Mouse (Mus musculus) limb, embryonic 13.5 days (tissue): ENCODE measurements around the gene Acaca. TPM values are rescaled to one million over a fixed set of nuclear protein-coding genes. Genes with fewer than 3 reads are reported as not detected.

Source experiments
- ATAC-seq: fragments of 200-750 bp; cut with Nextera tagmentation; 2 replicates; pipeline ENCODE4 v1.8.0; 2017; ENCODE audit warnings: low read depth, moderate number of reproducible peaks, moderate TSS enrichment; ENCODE audit not compliant: low FRiP score
- H3K27ac ChIP-seq: fragments of 300-500 bp; sonication (generic); 2 replicates; pipeline ENCODE4 v1.5.1; 2015; ENCODE audit warnings: inconsistent platforms, mild to moderate bottlenecking, moderate library complexity
- H3K27me3 ChIP-seq: fragments of 300-500 bp; sonication (generic); 2 replicates; pipeline ENCODE4 v1.6.1; 2015; ENCODE audit warnings: mild to moderate bottlenecking, inconsistent platforms
- H3K36me3 ChIP-seq: fragments of 300-500 bp; sonication (generic); 2 replicates; pipeline ENCODE4 v1.6.1; 2015; ENCODE audit warnings: inconsistent platforms, mild to moderate bottlenecking, moderate library complexity
- H3K4me1 ChIP-seq: fragments of 300-500 bp; sonication (generic); 2 replicates; pipeline ENCODE4 v1.6.1; 2015; ENCODE audit warnings: inconsistent platforms
- H3K4me2 ChIP-seq: fragments of 300-500 bp; sonication (generic); replicated peaks from 2 replicates; pipeline ENCODE4 v1.6.1; 2015; ENCODE audit warnings: inconsistent platforms, mild to moderate bottlenecking, moderate library complexity
- H3K4me3 ChIP-seq: fragments of 300-500 bp; sonication (generic); 2 replicates; pipeline ENCODE4 v1.5.1; 2015; ENCODE audit warnings: moderate library complexity, mild to moderate bottlenecking, inconsistent platforms
- H3K9ac ChIP-seq: fragments of 300-500 bp; sonication (generic); 2 replicates; pipeline ENCODE4 v1.6.1; 2015; ENCODE audit warnings: mild to moderate bottlenecking, inconsistent platforms
- H3K9me3 ChIP-seq: fragments of 300-500 bp; sonication (generic); 2 replicates; pipeline ENCODE4 v1.6.1; 2016; ENCODE audit warnings: inconsistent platforms
- WGBS: fragments of 180-500 bp; shearing (Covaris S2); methylation state at CpG from one replicate; pipeline ENCODE4 v1.1.7; 2015; 5-methylcytosine and 5-hydroxymethylcytosine counted together
- polyA plus RNA-seq: library from polyadenylated mRNA; unstranded; fragments of >200 nt; fragmentation: Nextera tagmentation; extraction: Ambion mirVana; gene quantifications from 2 replicates; pipeline ENCODE4 v1.2.1, GENCODE M21; 2015

The Acaca gene
- polyA plus RNA-seq, 1 experiment from 2014 or later = 18.1 TPM

- no peak for ATAC-seq
- Histone ChIP-seq H3K4me3 (no peak overlapping the region), H3K27ac (no peak overlapping the region), H3K9me3 (no peaks in the 10 kb centered on the region), H3K4me1 (no peaks in the 10 kb centered on the region), H3K4me2 (no peak overlapping the region), H3K9ac (no peak overlapping the region), H3K27me3 (no peaks in the 10 kb centered on the region), H3K36me3 (no peaks in the 10 kb centered on the region)
- WGBS = 81% methylated on average over 6 of the region's 6 CpGs
Observed at GRCm38 (mm10) chr11:84164123-84164522, 34.7 kb downstream of the Acaca start.

DNA sequence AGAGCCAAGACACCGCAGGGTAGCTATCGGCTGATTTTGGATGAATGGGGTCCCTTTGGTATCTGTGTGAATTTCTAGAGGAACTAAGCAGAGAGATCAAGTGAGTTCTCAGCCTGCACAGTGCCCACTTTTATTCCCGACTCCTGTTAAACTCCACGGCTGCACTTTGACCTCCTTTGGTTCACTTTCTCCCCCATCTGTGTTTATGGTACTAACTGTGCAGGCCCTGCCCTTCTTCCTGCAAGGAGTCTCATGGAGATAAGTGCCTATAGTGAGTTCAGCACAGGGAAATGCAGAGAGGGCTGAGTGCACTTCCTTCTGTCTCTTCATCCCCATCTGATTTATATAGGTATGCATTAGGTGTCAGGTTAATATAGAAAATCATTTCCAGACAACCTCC is 35.1 kb downstream of the Acaca start:
- Histone ChIP-seq H3K4me3 (no peak overlapping the region), H3K27me3 (no peaks in the 10 kb centered on the region), H3K9me3 (no peaks in the 10 kb centered on the region), H3K9ac (no peak overlapping the region), H3K4me2 (no peak overlapping the region), H3K36me3 (no peaks in the 10 kb centered on the region), H3K4me1 (no peaks in the 10 kb centered on the region), H3K27ac (no peak overlapping the region)
- WGBS = 61% methylated on average over 4 of the region's 4 CpGs
- no peak for ATAC-seq

DNA sequence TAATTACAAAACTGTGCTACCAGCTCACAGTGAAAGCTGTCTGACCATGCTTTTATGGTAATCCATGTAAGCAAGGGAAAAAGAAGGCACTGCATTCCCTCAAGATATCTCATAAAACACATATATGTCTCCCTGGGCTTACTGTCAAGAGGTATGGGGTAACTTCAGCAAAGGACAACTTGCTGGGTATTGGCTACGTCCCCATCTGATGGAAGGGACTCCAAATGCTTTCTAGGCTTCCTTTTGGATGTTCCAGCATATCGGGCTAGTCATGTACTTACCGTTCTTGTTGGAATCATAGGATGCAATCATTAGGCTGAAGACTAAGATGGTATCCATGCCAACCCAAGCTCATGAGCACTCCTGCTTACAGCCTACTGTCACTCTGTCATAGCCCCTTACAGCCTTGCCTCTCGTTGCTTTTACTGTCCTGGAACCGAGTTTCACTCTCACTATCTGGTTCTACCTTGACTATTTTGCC is 37.6 kb downstream of the Acaca start, which contains the start of gene Gm11437:
Gene Gm11437, minus strand, starts transcription at position 431 of the 481 bp plus-strand sequence.
- no peaks in the 10 kb centered on the region for H3K36me3 ChIP-seq
- no peaks in the 10 kb centered on the region for H3K9me3 ChIP-seq
- H3K4me3 ChIP-seq = no peak within 1 kb of the TSS
- H3K27ac ChIP-seq = no peak within 1 kb of the TSS
- no peak for ATAC-seq
- no peaks in the 10 kb centered on the region for H3K27me3 ChIP-seq
- H3K4me1 ChIP-seq = no peaks in the 10 kb centered on the region
- WGBS = 82% methylated on average over 5 of the region's 5 CpGs
- H3K9ac ChIP-seq = no peak within 1 kb of the TSS
- no peak within 1 kb of the TSS for H3K4me2 ChIP-seq

DNA sequence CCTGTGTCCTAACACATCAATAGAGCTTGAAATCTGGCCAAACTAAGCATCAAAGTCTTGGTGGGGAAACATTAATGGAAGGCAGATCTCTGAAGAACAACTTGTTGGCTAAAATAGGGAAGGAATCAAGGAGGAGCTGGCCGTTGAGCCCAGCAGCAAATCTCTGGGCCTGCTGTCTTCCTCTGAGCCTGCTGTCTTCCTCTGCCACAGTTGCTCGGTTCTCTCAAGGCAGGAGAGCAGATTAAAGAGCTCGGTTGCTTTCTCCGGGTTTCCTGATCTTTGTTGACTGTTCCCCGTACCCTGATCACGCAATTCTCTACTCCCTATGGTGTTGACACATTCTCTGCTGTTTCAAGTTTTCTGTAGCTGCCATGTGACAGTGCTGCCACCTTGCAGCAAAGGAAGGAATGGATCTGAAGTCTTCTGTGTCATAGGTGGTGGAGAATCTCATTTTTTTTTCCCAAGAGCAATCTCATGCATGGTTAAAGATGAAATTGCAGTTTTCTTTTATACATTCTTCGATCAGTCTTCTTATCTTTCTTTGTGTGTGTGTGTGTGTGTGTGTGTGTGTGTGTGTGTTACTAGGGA is 39.3 kb downstream of the Acaca start:
- no peaks in the 10 kb centered on the region for H3K36me3 ChIP-seq
- H3K27ac ChIP-seq = no peak overlapping the region
- no peak overlapping the region; the same call in 1 of the 2 replicates for H3K4me2 ChIP-seq
- H3K27me3 ChIP-seq = no peaks in the 10 kb centered on the region
- no peaks in the 10 kb centered on the region for H3K4me1 ChIP-seq
- WGBS = 31% methylated on average over 7 of the region's 7 CpGs
- H3K9ac ChIP-seq = no peak overlapping the region
- no peaks in the 10 kb centered on the region for H3K9me3 ChIP-seq
- ATAC-seq = no peak
- H3K4me3 ChIP-seq = no peak overlapping the region

DNA sequence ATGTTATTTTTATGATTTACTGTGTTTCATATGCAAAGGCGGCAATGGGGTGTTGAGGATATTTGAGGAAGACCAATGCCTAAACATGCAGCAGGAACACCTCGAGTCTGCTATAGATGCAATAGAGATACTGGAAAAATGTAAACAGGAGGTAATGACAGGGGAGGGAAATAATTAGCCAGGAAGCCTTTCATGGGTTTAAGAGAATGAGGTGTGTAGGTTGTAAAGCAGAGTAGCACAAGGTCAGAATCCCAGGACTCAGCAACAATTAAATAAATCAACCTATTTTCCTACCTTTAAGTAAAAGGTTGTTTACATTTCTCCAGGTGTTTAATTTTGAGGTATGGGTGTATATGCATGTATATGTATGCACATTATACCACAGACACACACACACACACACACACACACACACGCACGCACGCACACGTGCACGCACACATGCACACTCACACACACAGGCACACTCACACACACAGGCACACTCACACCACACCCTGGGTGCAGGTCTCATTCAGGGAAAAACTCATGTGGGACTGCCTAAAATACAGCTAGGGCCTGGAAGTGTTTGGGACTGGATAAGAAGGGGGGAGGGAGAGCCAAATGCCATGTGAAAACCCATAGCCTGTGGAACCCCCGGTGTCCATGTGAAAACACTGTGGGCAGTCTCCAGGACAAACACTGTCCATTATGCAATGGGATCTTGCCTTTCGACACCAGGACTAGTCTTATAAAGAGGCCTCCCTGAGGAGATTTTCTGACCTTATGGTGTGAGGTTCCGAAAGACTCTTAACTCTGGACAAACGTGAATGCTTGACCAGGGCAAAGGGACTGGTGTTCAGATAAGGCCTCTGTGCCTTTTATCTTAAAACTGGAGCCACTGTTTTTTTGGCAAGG is 43.3 kb downstream of the Acaca start:
- Histone ChIP-seq H3K27me3 (no peaks in the 10 kb centered on the region), H3K36me3 (no peaks in the 10 kb centered on the region), H3K27ac (no peak overlapping the region), H3K4me1 (no peaks in the 10 kb centered on the region), H3K4me2 (no peak overlapping the region), H3K9ac (no peak overlapping the region), H3K4me3 (no peak overlapping the region), H3K9me3 (no peaks in the 10 kb centered on the region)
- no peak for ATAC-seq
- 71% methylated on average over 11 of the region's 11 CpGs for WGBS

DNA sequence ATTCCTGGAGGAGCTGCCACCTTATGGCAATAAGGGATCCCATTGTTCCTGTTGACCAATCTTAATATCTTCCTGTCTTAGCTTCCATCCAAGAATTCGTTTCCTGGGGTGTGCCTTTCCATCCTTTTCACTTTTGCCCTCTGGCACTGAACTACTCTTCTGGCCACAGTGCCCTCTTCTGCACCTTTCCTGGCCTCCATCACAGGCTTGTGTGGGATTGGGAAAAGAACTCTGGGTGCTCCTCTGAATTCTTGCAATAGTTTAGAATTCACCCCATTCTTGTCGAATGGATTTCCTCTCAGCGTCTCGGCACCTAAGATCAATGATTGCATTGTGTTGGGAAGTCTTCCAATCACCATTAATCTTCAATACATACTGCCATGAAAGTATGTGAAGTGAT is 49.1 kb downstream of the Acaca start:
- peak overlapping the region; percentile 84 for H3K9ac ChIP-seq
- H3K4me3 ChIP-seq = peak overlapping the region; percentile 78
- no peaks in the 10 kb centered on the region for H3K27me3 ChIP-seq
- no peak overlapping the region for H3K27ac ChIP-seq
- WGBS = 39% methylated on average over 4 of the region's 4 CpGs
- peak overlapping the region; percentile 78 for H3K4me2 ChIP-seq
- H3K9me3 ChIP-seq = no peaks in the 10 kb centered on the region
- H3K4me1 ChIP-seq = peaks cover 19% of the 10 kb centered on the region
- no peaks in the 10 kb centered on the region for H3K36me3 ChIP-seq
- ATAC-seq = no peak

DNA sequence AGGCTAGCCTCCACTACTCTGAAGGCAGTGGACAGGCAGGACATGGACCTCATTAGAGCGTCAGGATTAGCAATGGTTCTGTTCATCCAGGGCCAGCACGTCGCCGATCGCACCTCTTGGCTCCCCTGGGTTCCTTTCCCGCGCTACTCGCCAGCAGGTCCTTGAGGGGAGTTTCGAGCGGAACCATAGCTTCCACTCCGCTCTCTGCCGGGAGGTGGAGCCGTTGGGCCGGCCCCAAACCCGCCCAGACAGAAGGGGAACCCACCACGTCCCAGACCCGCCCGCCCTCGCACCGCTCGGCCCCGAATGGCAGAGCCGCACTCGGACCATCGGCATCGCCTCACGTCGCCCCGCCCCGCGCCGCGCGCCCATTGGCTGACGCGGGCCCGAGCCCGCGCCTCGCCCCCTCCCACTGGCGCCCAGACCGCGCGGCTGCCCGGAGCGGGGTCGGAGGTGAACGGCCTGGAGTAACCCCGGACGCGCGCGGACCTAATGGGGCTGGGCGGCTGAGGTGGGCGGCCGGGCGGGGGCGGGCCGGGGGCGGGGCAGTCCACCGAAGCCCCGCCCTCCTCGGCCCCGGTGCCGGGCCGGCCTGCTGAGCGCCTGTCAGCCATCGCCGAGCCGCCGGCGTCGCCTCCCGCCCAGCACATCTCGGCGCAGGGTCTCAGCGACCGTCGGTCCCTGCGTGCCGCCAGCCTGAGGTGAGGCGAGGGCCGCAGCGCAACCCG is 49.9 kb downstream of the Acaca start:
- H3K9me3 ChIP-seq = no peaks in the 10 kb centered on the region
- peak overlapping the region; percentile 78 for H3K4me2 ChIP-seq
- no peaks in the 10 kb centered on the region for H3K27me3 ChIP-seq
- peaks cover 19% of the 10 kb centered on the region for H3K4me1 ChIP-seq
- H3K27ac ChIP-seq = peak overlapping the region; percentile 90
- no peaks in the 10 kb centered on the region for H3K36me3 ChIP-seq
- under 1% methylated on average over 61 of the region's 85 CpGs for WGBS
- H3K4me3 ChIP-seq = peak overlapping the region; percentile 78
- peak overlapping the region; percentile 84 for H3K9ac ChIP-seq
- peak; percentile 98 for ATAC-seq

- Histone ChIP-seq H3K4me2 (peak overlapping the region; percentile 78), H3K4me1 (peaks cover 19% of the 10 kb centered on the region), H3K27ac (peak overlapping the region; percentile 90), H3K36me3 (no peaks in the 10 kb centered on the region), H3K27me3 (no peaks in the 10 kb centered on the region), H3K9ac (peak overlapping the region; percentile 84), H3K9me3 (no peaks in the 10 kb centered on the region), H3K4me3 (peak overlapping the region; percentile 78)
- peak; percentile 60 for ATAC-seq
- 0% methylated on average over 33 of the region's 44 CpGs for WGBS
Observed at GRCm38 (mm10) chr11:84179954-84180598, 50.6 kb downstream of the Acaca start.

- Histone ChIP-seq H3K4me3 (peak overlapping the region; percentile 78), H3K9ac (peak overlapping the region; percentile 84), H3K36me3 (no peaks in the 10 kb centered on the region), H3K4me2 (peak overlapping the region; percentile 78), H3K4me1 (peaks cover 19% of the 10 kb centered on the region), H3K27me3 (no peaks in the 10 kb centered on the region), H3K9me3 (no peaks in the 10 kb centered on the region), H3K27ac (no peak overlapping the region)
- no peak for ATAC-seq
- WGBS = 73% methylated on average over 2 of the region's 2 CpGs
Observed at GRCm38 (mm10) chr11:84181286-84181685, 51.8 kb downstream of the Acaca start.

DNA sequence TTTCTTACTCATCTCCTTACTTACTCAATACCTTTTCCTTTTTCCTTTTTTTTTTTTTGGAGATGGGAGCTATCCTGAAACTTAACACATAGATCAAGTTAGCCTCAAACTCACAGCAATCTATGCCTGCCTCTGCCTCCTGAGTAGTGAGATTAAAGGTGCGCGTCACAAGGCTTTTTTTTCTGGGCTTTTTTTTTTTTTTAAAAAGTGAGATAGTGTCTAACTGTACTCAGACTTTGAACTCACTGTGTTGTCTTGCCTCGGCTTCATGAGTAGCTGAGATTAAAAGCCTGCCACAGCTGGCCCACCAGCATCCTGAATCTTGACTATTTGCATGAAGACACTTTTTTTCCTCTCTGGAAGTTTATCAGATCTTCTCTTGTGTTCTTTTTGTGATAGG is 59.1 kb downstream of the Acaca start:
- H3K9ac ChIP-seq = no peak overlapping the region
- no peak overlapping the region for H3K27ac ChIP-seq
- no peak for ATAC-seq
- no peaks in the 10 kb centered on the region for H3K27me3 ChIP-seq
- WGBS = 88% methylated on average over 3 of the region's 3 CpGs
- no peak overlapping the region for H3K4me2 ChIP-seq
- H3K4me3 ChIP-seq = no peak overlapping the region
- H3K9me3 ChIP-seq = no peaks in the 10 kb centered on the region
- H3K36me3 ChIP-seq = no peaks in the 10 kb centered on the region
- H3K4me1 ChIP-seq = peaks cover 8% of the 10 kb centered on the region

- H3K4me3 ChIP-seq = no peak overlapping the region
- no peak overlapping the region for H3K27ac ChIP-seq
- no peaks in the 10 kb centered on the region for H3K9me3 ChIP-seq
- H3K27me3 ChIP-seq = no peaks in the 10 kb centered on the region
- H3K9ac ChIP-seq = no peak overlapping the region
- peaks cover 8% of the 10 kb centered on the region for H3K4me1 ChIP-seq
- peaks cover 2% of the 10 kb centered on the region; the same call in 1 of the 2 replicates for H3K36me3 ChIP-seq
- WGBS = 65% methylated on average over 8 of the region's 8 CpGs
- no peak for ATAC-seq
- H3K4me2 ChIP-seq = no peak overlapping the region
Observed at GRCm38 (mm10) chr11:84190581-84191233, 61.2 kb downstream of the Acaca start.
